Mouse (Mus musculus): ENCODE measurements around the gene Ssh2.

The Ssh2 gene

DNA sequence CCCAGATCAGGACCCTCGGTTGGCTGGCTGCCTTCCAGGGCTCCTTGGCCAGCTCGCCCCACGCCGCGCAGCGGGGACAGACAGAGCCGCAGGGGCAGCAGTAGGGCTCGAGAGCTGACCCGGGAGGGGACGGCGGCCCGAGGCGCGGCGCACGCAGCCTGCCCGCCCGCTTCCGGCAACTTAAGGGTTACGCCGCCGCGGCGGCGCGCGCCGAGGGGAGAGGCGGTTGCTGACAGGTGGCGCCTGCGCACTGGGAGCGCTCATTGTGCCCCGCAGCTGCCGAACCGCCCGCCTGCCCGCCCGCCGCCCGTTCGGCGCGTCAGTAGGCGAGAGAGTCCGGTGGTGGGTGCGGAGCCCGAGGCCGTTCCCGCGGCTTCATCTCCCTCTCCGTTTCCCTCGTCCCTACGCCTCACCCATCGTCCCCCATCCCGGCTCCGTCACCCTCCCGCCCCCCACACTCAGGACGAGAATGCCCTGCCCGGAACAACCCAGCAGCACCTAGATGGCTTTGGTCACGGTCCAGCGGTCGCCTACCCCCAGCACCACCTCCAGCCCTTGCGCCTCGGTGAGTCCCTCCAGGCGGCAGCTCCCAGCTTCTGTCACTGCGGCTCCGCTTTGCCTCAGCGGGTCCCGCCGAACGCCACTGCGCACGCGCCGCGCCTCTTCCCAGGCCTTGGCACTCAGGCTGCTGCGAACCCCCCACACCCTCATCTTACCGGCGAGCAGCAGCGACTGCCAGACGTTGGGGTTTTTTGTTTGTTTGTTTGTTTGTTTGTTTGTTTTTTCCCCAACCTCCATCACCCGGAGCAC, at the start of gene Ssh2:
TSS of gene Ssh2 (plus strand) at position 337 of the 810 bp plus-strand sequence.
- DNase-seq (ENCODE audit: low spot score) = peak; percentile 39

DNA sequence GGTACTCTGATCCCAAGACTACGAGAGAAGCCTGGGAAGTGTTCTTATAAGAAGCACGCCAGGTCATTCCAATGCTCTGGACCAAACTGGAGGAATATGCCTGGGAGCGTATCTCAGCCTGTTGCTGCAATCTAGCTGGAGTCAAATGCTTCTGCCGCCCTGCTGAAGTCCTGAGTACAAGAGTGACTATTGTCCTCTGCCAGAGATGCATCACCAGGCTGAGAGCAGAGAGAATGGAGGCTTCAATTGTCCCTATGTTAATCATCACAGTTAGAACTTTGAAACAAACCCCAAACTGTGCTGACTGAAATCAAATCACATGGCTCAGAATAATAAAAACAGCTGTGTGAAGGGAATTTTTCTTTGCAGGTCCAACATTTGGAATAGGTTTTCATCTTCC, 42.4 kb upstream of the Ssh2 start:
- DNase-seq (ENCODE audit: low spot score) = peak; percentile 20

DNA sequence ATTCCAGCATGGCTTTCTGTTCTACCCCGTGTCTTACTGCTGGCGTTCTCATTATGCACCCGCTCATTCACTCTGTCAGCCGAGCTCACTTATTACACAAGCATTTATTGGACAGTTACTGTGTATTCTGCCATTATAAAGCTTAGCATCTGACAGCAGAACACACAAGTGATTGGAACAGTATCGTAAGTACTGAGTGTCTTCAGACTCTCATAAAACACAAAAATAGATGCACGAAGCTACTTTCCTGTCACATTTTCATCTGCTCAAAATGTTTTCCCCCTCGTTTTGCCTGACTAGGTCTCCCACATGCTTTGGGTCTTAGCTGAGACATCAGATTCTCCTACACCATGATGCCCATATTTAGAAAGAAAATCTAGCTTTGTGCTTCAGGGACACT, 41.6 kb upstream of the Ssh2 start:
- DNase-seq (ENCODE audit: low spot score) = peak; percentile 24

DNA sequence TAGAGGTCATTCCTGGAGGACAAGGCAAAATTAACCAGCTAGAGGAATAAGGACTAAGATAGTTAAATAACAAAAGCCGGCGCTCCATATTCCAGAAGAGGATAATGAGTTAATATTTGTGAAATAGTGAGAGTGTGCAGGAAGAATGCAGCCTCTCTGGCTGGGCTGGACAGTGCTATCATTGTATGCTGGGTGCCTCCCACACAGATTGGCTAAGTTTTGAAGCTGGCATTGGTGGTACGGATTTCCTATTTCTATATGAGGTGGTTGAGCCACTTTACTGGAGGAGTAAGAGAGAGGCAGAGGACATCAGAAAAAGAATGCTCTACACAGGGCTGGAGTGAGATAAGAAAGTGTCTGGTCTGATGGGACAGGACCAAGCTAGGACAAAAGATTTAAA, 36.3 kb upstream of the Ssh2 start:
- no peak for DNase-seq (ENCODE audit: low spot score)

DNA sequence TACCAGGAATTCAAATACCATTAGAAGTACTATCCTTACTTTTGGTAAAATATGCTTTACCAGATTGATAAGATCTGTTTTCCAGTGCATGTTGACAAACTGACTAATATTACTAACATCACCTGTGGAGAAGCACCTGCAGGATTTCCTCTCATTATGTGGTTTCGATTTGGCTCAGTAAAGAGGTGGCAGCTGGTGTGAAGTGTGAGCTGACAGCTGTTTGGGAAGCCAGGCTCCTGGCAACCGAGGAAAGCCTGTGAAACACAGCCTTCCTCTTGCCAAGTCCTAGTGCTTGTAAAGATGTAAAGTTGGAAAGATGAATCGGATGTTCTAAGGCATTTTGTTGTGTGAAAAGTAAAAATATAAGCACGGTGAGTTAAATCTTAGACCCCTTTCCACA, 35.2 kb upstream of the Ssh2 start:
- DNase-seq (ENCODE audit: low spot score) = peak; percentile 59

DNA sequence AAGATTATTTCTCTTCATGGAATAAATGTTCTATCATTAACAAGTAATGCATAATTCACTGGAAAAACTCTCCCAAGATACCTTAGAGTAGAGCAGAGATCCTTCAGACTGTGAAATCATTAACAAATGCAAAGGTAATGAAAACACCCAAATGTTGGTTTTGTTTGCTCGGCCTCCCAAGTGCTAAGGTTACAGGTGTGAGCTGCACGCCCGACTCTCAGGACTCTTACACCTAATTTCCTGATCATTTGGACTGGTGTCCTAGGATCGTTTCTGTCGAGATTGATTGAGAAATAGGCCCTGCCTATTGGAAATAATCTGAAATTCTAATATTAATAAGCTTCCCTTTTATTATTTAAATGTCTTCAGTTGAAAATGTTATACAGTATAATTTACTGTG, 34.6 kb upstream of the Ssh2 start:
- no peak for DNase-seq (ENCODE audit: low spot score)

DNA sequence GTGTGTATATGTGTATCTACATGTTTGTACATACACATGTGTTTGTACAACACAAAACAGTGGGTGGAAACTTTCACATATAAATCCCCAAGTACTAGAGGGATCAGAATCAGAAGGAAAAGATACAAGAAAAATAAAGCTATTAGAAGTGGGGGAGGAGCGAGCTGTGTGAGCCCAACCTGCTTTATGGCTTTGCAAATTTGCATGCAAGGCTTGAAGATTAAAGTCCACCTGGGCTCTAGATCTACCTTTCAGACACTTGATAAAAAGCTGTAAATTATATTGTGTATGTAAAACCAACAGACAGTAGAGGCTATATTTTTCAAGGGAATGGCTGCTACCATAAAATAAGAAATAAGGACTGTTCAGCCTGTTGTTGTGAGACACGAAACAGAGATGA, 34.0 kb upstream of the Ssh2 start:
- DNase-seq (ENCODE audit: low spot score) = no peak

DNA sequence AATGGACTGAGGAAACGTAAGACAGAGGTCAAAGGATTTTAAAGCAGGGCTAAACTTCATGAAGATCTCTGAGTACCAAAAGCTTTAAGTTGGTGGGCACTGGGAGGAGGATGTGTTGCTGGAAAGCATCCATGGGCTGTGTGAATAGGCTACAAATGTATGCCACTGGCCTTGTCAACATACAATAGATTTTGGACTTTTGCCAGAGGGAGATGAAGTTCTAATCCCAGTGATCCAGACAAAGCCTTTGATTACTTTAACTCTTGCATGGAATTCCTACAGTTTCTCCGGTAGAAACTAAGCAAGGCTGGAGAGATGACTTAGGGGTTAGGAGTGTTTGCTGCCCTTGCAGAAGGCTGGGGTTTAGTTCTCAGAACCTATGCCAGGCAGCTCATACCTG, 33.5 kb upstream of the Ssh2 start:
- no peak for DNase-seq (ENCODE audit: low spot score)

DNA sequence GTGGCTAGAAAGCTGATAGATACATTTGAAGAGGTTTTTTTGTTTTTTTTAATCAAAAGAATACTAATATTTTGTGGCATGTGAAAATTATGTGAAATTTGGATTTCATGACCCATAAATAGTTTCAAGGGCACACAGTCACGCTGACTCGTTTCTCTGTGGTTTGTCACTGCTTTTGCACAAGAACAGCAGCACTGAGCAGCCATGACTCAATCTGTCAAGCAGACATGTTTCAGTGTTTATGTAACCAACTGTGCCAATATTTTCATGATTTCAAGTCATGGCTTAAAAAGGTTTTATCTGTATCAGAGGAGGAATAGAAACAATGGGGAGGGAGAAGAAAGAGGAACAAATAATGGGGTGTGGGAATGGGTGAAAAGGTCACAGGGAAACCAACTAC, 31.2 kb upstream of the Ssh2 start:
- DNase-seq (ENCODE audit: low spot score) = no peak

DNA sequence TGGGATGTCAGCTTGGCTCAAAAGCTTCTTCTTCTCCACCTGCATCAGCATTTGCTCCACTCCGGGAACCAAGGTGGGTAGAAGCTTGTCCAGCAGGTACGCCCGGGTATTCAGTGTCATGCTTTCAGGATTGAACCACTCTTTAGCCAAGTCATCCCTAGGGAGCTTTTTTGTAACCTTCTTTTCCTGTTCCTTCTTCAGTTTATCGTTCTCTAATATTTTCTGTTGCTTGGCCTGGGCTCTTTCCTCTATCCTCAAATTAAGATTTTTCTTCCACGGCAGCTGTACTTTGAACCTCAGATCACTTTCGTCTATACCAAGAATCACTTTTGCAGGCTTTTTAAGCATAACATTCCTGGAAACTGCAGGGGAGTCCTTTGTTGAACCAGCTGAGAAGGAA, 27.2 kb upstream of the Ssh2 start, which contains the start of gene Efcab5:
TSS of gene Efcab5 (minus strand) at position 101 of the 400 bp plus-strand sequence.
- DNase-seq (ENCODE audit: low spot score) = no peak

DNA sequence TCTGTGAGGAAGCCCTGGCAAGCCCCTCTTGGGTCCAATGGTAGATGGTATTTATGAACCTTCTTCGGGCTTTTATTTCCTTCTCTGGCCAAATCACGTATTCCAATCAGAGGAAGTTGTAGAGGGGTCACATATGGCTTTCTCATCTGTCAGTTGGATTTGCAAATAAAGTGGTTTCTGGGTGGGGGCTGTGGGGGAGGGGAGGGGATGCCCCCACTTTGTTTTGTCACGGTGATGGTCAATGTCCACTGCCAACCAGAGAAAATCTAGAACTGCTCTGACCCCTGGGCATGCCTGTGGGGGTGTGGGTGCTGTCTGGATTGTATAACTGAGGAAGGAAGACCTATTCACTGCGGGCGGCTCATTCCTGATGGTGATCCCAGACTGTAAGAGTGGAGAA, 22.7 kb upstream of the Ssh2 start:
- DNase-seq (ENCODE audit: low spot score) = no peak

DNA sequence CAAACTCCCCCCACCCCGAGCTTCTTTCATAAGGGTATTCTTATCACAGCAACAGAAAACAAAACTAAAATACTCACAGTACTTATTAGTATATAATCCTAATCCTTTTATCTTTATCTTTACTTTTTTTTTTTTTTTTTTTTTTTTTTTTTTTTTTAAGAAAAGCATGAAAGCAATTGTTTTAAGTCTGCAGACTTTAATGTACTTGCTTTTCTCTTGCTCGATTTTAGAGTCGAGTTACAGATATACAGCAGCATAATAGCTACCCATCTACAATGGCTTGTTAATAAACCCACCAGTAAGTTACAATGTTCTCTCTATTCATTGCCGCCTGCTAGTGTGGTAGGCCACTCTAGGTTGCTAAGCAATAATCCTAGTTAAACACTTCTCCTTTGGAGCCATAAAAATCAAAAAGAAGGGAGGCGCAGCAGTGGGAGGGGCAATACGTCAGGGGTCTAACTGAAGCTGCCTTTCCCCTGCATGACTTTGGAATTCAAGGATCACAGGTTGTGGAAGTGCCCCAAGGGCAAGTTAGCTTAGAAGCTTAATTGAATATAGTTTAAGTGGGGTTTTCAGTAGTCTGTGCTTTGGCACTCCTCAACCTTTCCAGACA, 22.0 kb upstream of the Ssh2 start:
- DNase-seq (ENCODE audit: low spot score) = no peak

DNA sequence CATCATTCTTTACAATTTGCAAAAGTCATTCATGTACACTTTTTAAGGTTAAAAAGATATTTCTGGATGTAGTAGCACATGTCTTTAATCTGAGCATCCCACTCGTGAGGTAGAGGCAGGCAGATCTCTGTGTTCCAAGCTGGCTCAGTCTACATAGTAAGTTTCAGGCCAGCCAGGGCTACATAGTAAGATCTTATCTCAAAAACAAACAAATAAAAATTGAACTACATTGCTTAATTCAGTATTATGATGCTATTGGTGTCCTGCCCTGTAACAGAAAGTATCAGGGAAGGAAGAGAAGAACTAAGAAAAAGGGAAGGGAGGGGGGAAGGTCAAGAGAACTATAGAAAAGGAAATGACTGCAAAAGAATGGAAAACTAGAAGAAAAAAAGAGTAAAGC, 21.3 kb upstream of the Ssh2 start:
- DNase-seq (ENCODE audit: low spot score) = no peak

DNA sequence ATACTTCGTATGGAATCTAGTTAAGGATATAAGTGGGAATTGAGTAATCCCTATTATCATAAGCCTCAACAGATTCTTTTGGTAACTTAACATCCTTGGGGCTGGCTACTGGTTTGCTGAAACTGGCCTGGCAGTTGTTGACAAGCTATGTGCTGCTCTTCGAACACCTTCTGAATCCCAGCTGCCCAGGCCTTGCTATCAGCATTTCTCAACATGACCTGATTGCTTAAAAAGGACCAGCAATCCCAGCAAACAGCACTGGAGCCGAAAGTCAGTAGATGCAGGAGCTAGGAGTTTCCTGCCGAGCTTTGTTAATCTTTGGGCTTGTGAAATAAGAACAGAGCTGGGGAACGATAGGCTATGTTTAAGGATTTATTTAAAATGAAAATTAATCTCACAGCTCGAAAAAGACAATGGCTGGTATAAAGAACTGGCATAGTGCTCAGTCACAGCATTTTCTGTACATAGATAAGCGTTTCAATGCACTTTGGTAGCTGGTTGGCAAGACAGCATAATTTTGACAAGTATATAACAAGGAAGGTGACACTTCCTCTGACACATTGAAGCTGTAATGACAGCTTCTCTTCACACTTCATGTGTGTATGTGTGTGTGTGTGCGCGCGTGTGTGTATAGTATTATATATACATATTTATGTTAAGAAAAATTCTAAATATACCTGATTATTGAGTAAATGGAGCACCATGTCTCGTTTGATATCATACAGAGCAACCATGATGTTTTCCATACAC, 20.6 kb upstream of the Ssh2 start:
- no peak for DNase-seq (ENCODE audit: low spot score)

DNA sequence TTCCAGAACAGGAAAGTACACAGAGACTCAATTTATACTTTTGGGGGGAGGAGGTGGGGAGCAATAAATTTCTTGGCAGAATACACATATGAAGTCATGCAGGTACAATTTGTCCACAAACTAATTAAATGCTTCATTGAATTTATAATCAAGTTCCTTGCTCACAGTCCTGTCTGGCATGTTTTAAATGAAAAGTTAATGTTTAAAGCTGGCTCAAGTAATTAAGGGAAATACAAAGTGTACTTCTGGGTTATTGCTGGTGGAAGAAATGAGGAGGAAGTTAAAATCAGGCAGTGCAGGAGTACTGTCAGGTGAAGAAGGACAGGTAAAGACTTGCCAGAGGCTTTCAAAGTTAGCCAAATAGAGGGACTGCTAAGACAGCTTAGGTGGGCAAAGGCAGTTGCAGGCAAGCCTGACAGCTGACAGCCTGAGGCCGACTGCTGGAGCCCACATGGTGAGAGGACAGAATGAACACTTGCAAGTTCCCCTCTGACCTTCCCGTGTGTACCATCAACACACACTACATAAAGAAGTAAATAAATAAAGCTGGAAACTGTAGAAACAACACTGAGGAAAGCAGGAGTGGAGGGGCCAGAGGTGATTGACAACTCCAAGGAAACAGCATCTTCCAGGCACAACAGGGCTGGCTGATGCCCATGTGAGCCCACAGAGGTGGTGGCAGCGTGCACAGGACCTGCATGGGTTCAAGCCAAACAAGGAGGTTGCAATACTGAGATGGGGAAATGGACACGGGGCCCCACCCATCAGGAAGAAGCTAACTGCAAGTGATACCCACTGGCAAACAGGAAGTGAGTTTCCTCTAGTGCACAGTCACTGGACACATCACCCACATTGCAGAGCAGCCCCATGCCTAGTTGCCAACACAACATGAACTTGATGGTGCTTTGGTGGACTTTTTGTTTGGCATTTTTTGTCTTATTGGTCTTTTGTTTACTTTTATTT, 19.6 kb upstream of the Ssh2 start:
- DNase-seq (ENCODE audit: low spot score) = no peak

DNA sequence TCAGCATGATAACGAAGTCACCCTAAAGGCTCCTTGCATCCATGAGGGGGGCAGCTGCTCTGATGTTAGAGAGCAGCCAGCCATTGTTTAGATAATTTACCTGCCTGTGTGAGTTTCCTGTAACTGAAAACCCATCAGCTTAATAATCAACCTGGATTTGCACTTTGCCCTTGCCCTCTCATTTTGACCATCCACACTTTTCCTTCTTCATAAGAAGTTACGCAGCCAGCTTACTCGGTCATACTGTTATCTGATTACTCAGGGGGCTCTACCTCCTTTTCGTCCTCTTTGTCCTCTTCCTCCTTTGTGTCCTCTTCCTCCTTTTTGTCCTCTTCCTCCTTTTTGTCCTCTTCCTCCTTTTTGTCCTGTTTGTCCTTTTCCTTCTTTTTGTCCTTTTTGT, 16.5 kb upstream of the Ssh2 start:
- no peak for DNase-seq (ENCODE audit: low spot score)

DNA sequence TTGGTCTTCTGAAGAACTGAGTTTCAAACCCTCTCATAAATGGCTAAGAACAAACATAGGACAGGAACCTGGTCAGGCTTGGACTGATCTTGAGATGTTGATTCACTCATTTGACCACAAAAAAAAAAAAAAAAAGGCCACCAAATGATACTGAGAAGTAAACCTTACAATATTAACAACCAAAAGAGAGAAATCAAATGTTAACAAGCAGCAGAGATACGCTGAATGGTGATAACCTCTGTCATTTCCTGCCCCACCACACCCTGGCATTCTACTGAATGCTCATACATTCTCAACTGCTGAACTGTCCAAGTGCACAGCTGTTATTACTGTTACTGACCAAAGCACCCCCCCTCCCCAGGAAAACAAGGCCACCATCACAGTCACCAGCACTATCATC, 15.4 kb upstream of the Ssh2 start:
- no peak for DNase-seq (ENCODE audit: low spot score)

DNA sequence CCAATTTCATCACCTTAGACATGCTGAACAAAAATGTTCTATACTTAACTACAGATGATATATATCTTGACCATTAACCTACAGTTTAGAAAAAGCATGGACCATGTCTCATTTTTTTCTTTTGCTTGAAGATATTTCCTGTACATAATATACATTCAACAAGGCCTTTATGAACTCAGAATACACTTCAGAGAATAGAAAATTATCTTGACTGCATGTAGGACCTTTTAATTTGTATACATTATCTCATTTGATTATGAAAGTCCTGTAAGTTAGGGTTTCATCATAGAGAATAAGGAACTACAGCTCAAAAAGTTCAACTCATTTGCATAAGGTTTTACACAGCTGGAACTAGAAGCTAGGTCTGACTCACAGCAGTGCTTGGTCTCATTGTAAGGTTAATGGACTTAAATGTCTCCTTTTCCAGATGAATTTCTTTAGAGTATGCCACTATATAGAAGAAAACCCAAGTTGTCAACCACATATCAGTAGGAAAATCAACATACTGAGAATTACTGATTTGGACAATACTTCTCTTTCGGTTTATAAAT, 1.9 kb upstream of the Ssh2 start:
- DNase-seq (ENCODE audit: low spot score) = no peak

DNA sequence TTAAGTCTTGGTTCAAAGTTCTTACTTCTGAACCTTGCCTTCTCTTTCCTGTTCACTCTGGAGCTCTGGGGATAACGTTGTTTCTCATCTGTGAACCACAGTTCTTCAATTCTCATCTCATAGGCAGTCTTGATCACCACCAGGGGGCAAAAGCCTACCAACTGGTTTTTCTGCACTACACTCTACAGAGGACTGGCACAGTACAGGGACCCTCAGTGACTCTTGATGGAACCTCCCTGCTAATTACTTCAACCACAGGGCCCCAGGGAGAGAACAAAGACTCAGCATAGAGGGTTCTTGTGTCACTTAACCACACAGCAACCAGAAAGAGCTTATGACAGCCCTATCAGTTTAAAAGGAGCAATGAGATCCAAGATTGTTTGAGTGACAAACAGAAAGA, 1.3 kb upstream of the Ssh2 start:
- peak; percentile 60 for DNase-seq (ENCODE audit: low spot score)

DNA sequence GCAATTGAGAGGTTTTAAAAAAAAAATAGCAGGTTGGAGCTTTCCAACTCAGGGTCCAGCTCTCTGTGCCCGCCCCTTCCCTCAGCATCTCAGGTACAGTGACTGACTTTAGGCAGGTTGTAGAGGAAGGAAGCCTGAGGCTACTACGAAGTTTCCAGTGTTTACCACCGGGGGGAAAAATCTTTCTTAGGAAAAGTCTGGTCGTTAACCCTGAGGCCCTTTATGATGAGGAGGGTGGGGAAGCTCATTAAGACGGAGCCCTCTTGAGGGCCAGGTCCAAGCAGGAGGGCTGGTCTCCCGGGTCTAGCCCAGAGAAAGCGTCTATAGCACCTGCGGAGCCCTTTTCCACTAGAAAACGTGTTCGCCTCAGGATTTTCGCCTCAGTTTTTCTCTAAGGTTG, 604 bp upstream of the Ssh2 start:
- DNase-seq (ENCODE audit: low spot score) = no peak

DNA sequence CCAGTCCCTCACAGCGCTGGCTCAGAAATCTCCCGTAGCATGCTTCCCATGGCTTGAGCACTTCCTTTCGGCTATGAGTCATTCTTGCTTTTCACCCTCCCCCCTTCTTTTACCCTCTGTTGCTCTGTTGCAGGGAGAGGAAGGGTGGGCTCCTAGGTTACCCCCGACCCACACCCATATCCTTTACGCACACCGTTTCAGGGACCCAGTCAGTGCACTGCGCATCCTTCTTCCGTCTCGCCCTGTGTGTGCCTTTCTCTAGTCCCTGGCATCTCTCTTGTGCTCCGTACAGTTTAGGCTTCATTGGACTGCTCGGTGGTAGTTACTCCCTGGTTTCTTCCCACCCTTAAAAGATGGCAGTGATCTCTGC, 659 bp downstream of the Ssh2 start:
- peak; percentile 20 for DNase-seq (ENCODE audit: low spot score)

DNA sequence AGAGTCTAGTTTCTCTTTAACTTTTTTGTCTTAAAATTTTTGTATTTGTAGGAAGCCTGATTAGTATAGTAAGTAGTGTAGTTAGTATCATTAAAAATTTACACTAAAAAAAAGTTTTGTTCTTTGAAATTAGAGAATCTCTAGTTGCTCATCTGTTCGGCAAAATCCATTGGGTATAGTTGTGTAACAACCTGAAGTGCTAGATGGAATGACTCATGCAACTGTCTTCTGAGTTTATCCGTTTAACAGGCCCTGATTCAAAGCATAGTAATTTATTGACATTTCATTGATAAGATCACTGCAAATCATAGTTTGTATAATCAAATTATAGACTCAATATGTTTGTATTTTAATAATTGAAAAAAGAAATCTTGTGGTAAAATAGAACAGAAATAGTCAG, 14.7 kb downstream of the Ssh2 start:
- no peak for DNase-seq (ENCODE audit: low spot score)

Data from layer of hippocampus, adult 9-10 months (tissue).